Mouse (Mus musculus): ENCODE results near the gene Dap. TPM values are rescaled to one million over a fixed set of nuclear protein-coding genes. Genes with fewer than 3 reads are reported as not detected.

The Dap gene
- total and polyA plus RNA-seq, 3 experiments: 12.6 to 69.8 (median 15.1) TPM

GRCm38 (mm10) chr15:31309526-31309925 is 85.4 kb downstream of the Dap start:
- DNase-seq (ENCODE audit: extremely low read depth): peak; percentile 57
- Histone ChIP-seq H3K36me3 (replicated peaks in 1 of 2; ENCODE audit: control insufficient read depth in 1 of 2, insufficient read depth in 1 of 2, low read length in 1 of 2) (peaks cover 75 to 89% of the 10 kb centered on the region in 2 experiments), H3K27me3 (replicated peaks) (no peaks in the 10 kb centered on the region), H3K9me3 (replicated peaks; ENCODE audit: low read length) (no peaks in the 10 kb centered on the region), H3K4me2 (ENCODE audit: insufficient read depth, low read depth, poor library complexity, severe bottlenecking) (no peak overlapping the region), H3K27ac (ENCODE audit: insufficient read depth, low read depth) (no peak overlapping the region), H3K9ac (ENCODE audit: insufficient read depth, low read depth) (no peak overlapping the region), H3K4me3 (replicated peaks in 1 of 3; ENCODE audit: low read depth in 2 of 3, low read length in 2 of 3, poor library complexity in 1 of 3) (no peak overlapping the region), H3K79me2 (replicated peaks; ENCODE audit: control insufficient read depth, extremely low read depth, insufficient read depth, poor library complexity, severe bottlenecking) (peaks cover 31% of the 10 kb centered on the region), H3K4me1 (ENCODE audit: control insufficient read depth in 1 of 2, insufficient read depth in 2 of 2) (peaks cover 6 to 58% of the 10 kb centered on the region in 2 experiments; a peak in 3 of 4 replicates)
- TF ChIP-seq SMC3 (IDR thresholded peaks at IDR 0.05; ENCODE audit: low read depth, low read length): peak; percentile 42
- TF ChIP-seq CTCF (conservative IDR thresholded peaks at IDR 0.05 in 1 of 2, IDR thresholded peaks at IDR 0.05 in 1 of 2; ENCODE audit: low read depth in 2 of 2, low read length in 2 of 2): peak; percentile 59 to 60
- TF ChIP-seq GABPA (IDR thresholded peaks at IDR 0.05; ENCODE audit: insufficient replicate concordance, low read depth, low read length): no peak
- dilution Hi-C loops (cut with MboI; ENCODE audit: extremely low pct_ligation_motif_present, extremely low pct_unique_long_range_greater_than_20kb, low sequenced_read_pairs) (no loop called here), in situ Hi-C loops (cut with MboI; ENCODE audit: low pct_ligation_motif_present, low pct_unique_long_range_greater_than_20kb, low sequenced_read_pairs) (no loop called here)

- dilution Hi-C loops (cut with MboI; ENCODE audit: extremely low pct_ligation_motif_present, extremely low pct_unique_long_range_greater_than_20kb, low sequenced_read_pairs) (no loop called here), in situ Hi-C loops (cut with MboI; ENCODE audit: low pct_ligation_motif_present, low pct_unique_long_range_greater_than_20kb, low sequenced_read_pairs) (loop anchor here (5.0 kb wide), 1 partner anchor 275 kb away; no protein-coding TSS in a partner anchor)
- Histone ChIP-seq H3K4me1 (ENCODE audit: control insufficient read depth in 1 of 2, insufficient read depth in 2 of 2) (peaks cover 6 to 61% of the 10 kb centered on the region in 2 experiments), H3K27ac (ENCODE audit: insufficient read depth, low read depth) (no peak overlapping the region), H3K27me3 (replicated peaks) (no peaks in the 10 kb centered on the region), H3K79me2 (replicated peaks; ENCODE audit: control insufficient read depth, extremely low read depth, insufficient read depth, poor library complexity, severe bottlenecking) (peaks cover 34% of the 10 kb centered on the region), H3K4me2 (ENCODE audit: insufficient read depth, low read depth, poor library complexity, severe bottlenecking) (no peak overlapping the region), H3K9me3 (replicated peaks; ENCODE audit: low read length) (peaks cover 2% of the 10 kb centered on the region), H3K9ac (ENCODE audit: insufficient read depth, low read depth) (no peak overlapping the region), H3K4me3 (replicated peaks in 1 of 3; ENCODE audit: low read depth in 2 of 3, low read length in 2 of 3, poor library complexity in 1 of 3) (no peak overlapping the region), H3K36me3 (replicated peaks in 1 of 2; ENCODE audit: control insufficient read depth in 1 of 2, insufficient read depth in 1 of 2, low read length in 1 of 2) (peaks cover 61 to 85% of the 10 kb centered on the region in 2 experiments)
- no peak for DNase-seq (ENCODE audit: extremely low read depth)
- TF ChIP-seq CHD2 (IDR thresholded peaks at IDR 0.05; ENCODE audit: low read length) (no peak), ZNF384 (IDR thresholded peaks at IDR 0.05; ENCODE audit: low read depth, low read length) (no peak), NRF1 (IDR thresholded peaks at IDR 0.05; ENCODE audit: low read depth, low read length) (no peak), ZKSCAN1 (IDR thresholded peaks at IDR 0.05; ENCODE audit: borderline replicate concordance, low read depth, low read length) (no peak), ZC3H11A (IDR thresholded peaks at IDR 0.05; ENCODE audit: low read depth, low read length) (no peak), TCF12 (IDR thresholded peaks at IDR 0.05; ENCODE audit: low read depth, low read length) (no peak), IRF4 (IDR thresholded peaks at IDR 0.05; ENCODE audit: low read depth, low read length) (no peak), EP300 (IDR thresholded peaks at IDR 0.05; ENCODE audit: low read length) (no peak), PAX5 (IDR thresholded peaks at IDR 0.05; ENCODE audit: low read length) (no peak), JUN (IDR thresholded peaks at IDR 0.05; ENCODE audit: insufficient read depth, low read depth, low read length) (no peak), JUND (conservative IDR thresholded peaks at IDR 0.05; ENCODE audit: low read depth, low read length) (no peak), HCFC1 (IDR thresholded peaks at IDR 0.05; ENCODE audit: low read depth, low read length) (no peak), MXI1 (IDR thresholded peaks at IDR 0.05; ENCODE audit: low read depth, low read length) (no peak), RCOR1 (conservative IDR thresholded peaks at IDR 0.05; ENCODE audit: low read depth, low read length) (no peak), TBP (conservative IDR thresholded peaks at IDR 0.05; ENCODE audit: low read depth, low read length) (no peak), MEF2A (IDR thresholded peaks at IDR 0.05; ENCODE audit: borderline replicate concordance, low read depth, low read length) (no peak), USF1 (IDR thresholded peaks at IDR 0.05; ENCODE audit: low read depth, low read length) (no peak), POLR2AphosphoS2 (IDR thresholded peaks at IDR 0.05; ENCODE audit: low read depth, low read length) (no peak), USF2 (conservative IDR thresholded peaks at IDR 0.05; ENCODE audit: low read depth, low read length) (no peak), CHD1 (IDR thresholded peaks at IDR 0.05; ENCODE audit: low read depth, low read length) (no peak)
Observed at GRCm38 (mm10) chr15:31312001-31312400, 87.9 kb downstream of the Dap start.

Measured in CH12.LX (cell line).